Mouse (Mus musculus) hindbrain, embryonic 14.5 days (tissue): ENCODE measurements around the gene Ano5. TPM values are rescaled to one million over a fixed set of nuclear protein-coding genes. Genes with fewer than 3 reads are reported as not detected.

Source experiments
- ATAC-seq: fragments of 200-750 bp; cut with Nextera tagmentation; 2 replicates; pipeline ENCODE4 v1.8.0; 2017; ENCODE audit warnings: moderate number of reproducible peaks, mild to moderate bottlenecking, moderate TSS enrichment, moderate library complexity; ENCODE audit not compliant: low FRiP score
- DNase-seq: peaks from one replicate; pipeline ENCODE4 v3.0.0-alpha.2; 2015; ENCODE audit warnings: low spot score
- H3K27ac ChIP-seq: fragments of 300-500 bp; sonication (generic); 2 replicates; pipeline ENCODE4 v1.5.1; 2014; ENCODE audit warnings: mild to moderate bottlenecking, moderate library complexity
- H3K27me3 ChIP-seq: fragments of 300-500 bp; sonication (generic); 2 replicates; pipeline ENCODE4 v1.6.1; 2014; ENCODE audit warnings: mild to moderate bottlenecking, low read length, mixed read lengths; ENCODE audit not compliant: control insufficient read depth, insufficient read depth
- H3K36me3 ChIP-seq: fragments of 300-500 bp; sonication (generic); replicated peaks from 2 replicates; pipeline ENCODE4 v1.6.1; 2014; ENCODE audit not compliant: control insufficient read depth, insufficient read depth
- H3K4me1 ChIP-seq: fragments of 300-500 bp; sonication (generic); replicated peaks from 2 replicates; pipeline ENCODE4 v1.6.1; 2014; ENCODE audit warnings: antibody characterized with exemption, low read length, mixed read lengths; ENCODE audit not compliant: control insufficient read depth, insufficient read depth
- H3K4me2 ChIP-seq: fragments of 300-500 bp; sonication (generic); replicated peaks from 2 replicates; pipeline ENCODE4 v1.6.1; 2014; ENCODE audit warnings: mild to moderate bottlenecking, moderate library complexity
- H3K4me3 ChIP-seq: fragments of 300-500 bp; sonication (generic); replicated peaks from 2 replicates; pipeline ENCODE4 v1.5.1; 2014; ENCODE audit warnings: mild to moderate bottlenecking, low read length
- H3K9ac ChIP-seq: fragments of 300-500 bp; sonication (generic); 2 replicates; pipeline ENCODE4 v1.6.1; 2014
- H3K9me3 ChIP-seq: fragments of 300-500 bp; sonication (generic); 2 replicates; pipeline ENCODE4 v1.6.1; 2016; ENCODE audit warnings: low read length; ENCODE audit not compliant: control insufficient read depth
- WGBS: fragments of 180-500 bp; shearing (Covaris S2); extraction: QIAGEN DNeasy Blood & Tissue Kit; methylation state at CpG from one replicate; pipeline ENCODE4 v1.1.7; 2014; 5-methylcytosine and 5-hydroxymethylcytosine counted together
- polyA plus RNA-seq: library from polyadenylated mRNA; unstranded; fragments of >200 nt; fragmentation: Nextera tagmentation; extraction: Ambion mirVana; gene quantifications from 2 replicates; pipeline ENCODE4 v1.2.1, GENCODE M21; 2014

Gene Ano5
- polyA plus RNA-seq, 1 experiment from 2014 or later: 1.4 TPM

DNA sequence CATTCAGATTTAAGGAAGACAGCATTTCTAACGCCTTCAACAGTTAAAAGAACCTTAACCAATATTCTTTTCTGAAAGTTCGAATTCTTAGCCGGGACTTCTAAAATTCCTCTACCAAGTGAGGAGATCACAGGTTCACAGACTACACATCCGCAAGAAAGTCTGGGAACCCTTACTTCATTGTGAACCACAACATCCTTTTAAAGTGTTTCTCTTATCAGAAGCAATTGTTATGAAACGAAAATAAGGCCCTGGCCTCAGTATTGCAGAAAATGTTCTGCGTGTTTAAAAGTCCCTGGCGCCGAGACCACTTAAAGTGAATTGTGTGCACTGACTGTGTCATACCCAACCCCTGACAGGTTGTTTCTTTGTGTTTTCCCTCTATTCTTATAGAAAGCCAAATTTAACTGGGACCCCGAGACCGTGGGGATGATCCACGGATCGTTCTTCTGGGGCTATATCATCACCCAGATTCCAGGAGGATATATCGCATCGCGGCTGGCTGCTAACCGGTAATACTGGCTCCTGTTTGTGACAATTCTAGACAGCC is 115.7 kb downstream of the Ano5 start:
- H3K9me3 ChIP-seq: no peaks in the 10 kb centered on the region
- H3K27ac ChIP-seq: peak overlapping the region; percentile 97
- no peaks in the 10 kb centered on the region; the same call in 1 of the 2 replicates for H3K4me1 ChIP-seq
- 0 out of 2 replicates have a peak, but pooled peaks cover 6% of the 10 kb centered on the region for H3K36me3 ChIP-seq
- peaks cover 56% of the 10 kb centered on the region for H3K27me3 ChIP-seq
- DNase-seq (peak; percentile 59), ATAC-seq (no peak)
- H3K4me3 ChIP-seq: peak overlapping the region; percentile 49
- WGBS: under 1% methylated on average over 16 of the region's 16 CpGs
- peak overlapping the region; percentile 78 for H3K4me2 ChIP-seq
- H3K9ac ChIP-seq: peak overlapping the region; percentile 78

GRCm38 (mm10) chr7:51627001-51627631 is 116.3 kb downstream of the Ano5 start:
- Histone ChIP-seq H3K4me3 (peak overlapping the region; percentile 49), H3K4me2 (peak overlapping the region; percentile 78), H3K9ac (peak overlapping the region; percentile 78), H3K9me3 (no peaks in the 10 kb centered on the region), H3K36me3 (0 out of 2 replicates have a peak, but pooled peaks cover 6% of the 10 kb centered on the region), H3K27me3 (peaks cover 51% of the 10 kb centered on the region), H3K4me1 (no peaks in the 10 kb centered on the region; the same call in 1 of the 2 replicates), H3K27ac (peak overlapping the region; percentile 97)
- DNase-seq: peak; percentile 62
- peak; percentile 79 for ATAC-seq
- under 1% methylated on average over 26 of the region's 26 CpGs for WGBS

DNA sequence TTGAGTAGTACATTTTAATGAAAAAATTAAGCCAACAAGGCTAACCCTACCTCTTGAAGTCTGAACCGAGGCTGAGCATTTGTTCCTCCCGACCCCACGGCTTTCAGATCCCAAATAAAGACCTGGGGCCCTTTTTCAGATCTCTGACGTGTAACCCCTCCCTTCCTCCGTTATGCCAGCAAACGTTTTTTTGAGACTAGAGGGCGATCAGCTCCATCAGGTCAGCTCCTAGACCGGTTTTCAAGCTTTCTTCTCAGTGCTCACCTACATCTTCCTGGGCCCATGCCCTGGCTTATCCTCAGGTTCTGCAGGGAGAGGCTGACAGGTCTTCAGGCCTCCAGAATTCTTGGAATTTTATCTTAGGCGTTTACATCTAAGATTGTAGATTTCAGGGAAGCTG is 116.8 kb downstream of the Ano5 start:
- H3K36me3 ChIP-seq: 0 out of 2 replicates have a peak, but pooled peaks cover 6% of the 10 kb centered on the region
- H3K27me3 ChIP-seq: peaks cover 45% of the 10 kb centered on the region
- H3K4me3 ChIP-seq: peak overlapping the region; percentile 49
- no peak for DNase-seq
- no peaks in the 10 kb centered on the region; the same call in 1 of the 2 replicates for H3K4me1 ChIP-seq
- peak overlapping the region; percentile 97 for H3K27ac ChIP-seq
- ATAC-seq: no peak
- peak overlapping the region; percentile 78 for H3K4me2 ChIP-seq
- H3K9ac ChIP-seq: peak overlapping the region; percentile 78
- 0% methylated on average over 9 of the region's 9 CpGs for WGBS
- H3K9me3 ChIP-seq: no peaks in the 10 kb centered on the region

DNA sequence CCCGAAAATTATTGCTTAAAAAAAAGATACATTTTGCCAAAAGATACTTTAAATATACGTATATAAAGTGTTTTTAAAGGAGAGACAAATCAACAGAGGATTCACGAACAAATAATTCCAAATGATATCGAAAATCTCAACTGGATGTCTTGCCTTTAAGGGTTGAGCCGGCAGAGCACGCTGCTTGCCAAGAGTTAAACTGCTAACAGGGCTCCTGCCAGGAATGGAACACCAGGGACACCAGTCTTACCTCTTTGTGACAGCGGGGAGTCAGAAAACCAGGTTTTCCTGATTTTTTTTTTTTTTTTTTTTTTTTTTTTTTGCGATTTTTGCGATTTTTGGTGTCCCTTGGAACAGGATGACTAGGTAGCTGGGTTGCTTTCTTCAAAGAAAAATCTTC is 117.5 kb downstream of the Ano5 start:
- peak; percentile 45 for DNase-seq
- Histone ChIP-seq H3K36me3 (0 out of 2 replicates have a peak, but pooled peaks cover 6% of the 10 kb centered on the region), H3K9ac (peak overlapping the region; percentile 78), H3K9me3 (no peaks in the 10 kb centered on the region), H3K4me1 (peaks cover 6% of the 10 kb centered on the region; the same call in 1 of the 2 replicates), H3K4me3 (peak overlapping the region; percentile 49), H3K27ac (peak overlapping the region; percentile 97), H3K4me2 (peak overlapping the region; percentile 78), H3K27me3 (peaks cover 40% of the 10 kb centered on the region)
- WGBS: under 1% methylated on average over 9 of the region's 9 CpGs
- no peak for ATAC-seq

DNA sequence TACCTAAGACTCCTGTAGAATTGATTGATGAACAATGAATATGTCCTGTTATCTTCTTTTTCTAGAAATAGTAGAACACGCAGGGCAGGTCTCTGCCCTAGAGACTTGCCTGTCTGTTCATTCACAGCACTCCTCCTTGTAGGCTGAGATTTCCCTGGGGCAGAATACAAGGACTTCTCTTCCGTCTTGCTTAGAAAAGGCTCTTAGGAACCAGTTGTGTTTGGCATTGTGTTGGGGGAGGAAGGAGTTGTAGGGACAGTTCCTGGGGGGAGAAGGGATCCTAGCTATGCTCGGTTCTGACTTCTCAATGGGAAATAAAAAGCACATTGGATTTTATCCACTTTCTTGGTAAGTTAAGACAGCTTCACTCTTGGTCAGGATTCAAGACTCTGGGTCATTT is 118.4 kb downstream of the Ano5 start:
- Histone ChIP-seq H3K9ac (peak overlapping the region; percentile 78), H3K4me3 (peak overlapping the region; percentile 49), H3K4me2 (peak overlapping the region; percentile 78), H3K9me3 (no peaks in the 10 kb centered on the region), H3K27ac (peak overlapping the region; percentile 97), H3K4me1 (peaks cover 7% of the 10 kb centered on the region; the same call in 1 of the 2 replicates), H3K27me3 (peaks cover 32% of the 10 kb centered on the region), H3K36me3 (0 out of 2 replicates have a peak, but pooled peaks cover 6% of the 10 kb centered on the region)
- WGBS: 5% methylated on average over 3 of the region's 3 CpGs
- ATAC-seq (no peak), DNase-seq (no peak)

DNA sequence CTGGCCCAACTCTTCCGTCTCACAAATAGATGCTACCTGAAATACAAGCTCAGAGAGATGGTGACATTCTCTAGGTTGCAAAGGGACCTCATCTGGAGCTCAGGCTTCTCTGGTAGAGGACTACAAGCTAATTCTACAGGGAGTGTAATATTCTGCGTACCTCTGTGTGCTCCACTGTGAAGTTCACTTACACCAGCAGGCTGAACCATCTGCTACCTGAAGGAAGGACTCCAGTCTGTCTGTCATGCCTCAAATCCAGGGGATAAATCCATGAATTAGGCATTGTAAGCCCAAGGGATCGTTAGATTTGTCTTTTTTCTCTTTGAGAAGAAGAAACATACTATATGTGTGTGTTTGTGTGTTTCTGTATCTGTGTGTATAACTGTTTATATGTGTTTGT is 120.3 kb downstream of the Ano5 start:
- 0 out of 2 replicates have a peak, but pooled peaks cover 2% of the 10 kb centered on the region for H3K36me3 ChIP-seq
- no peaks in the 10 kb centered on the region for H3K9me3 ChIP-seq
- WGBS: 50% methylated on average over 3 of the region's 3 CpGs
- H3K9ac ChIP-seq: peak overlapping the region; percentile 67
- no peak for ATAC-seq
- peak overlapping the region; percentile 78 for H3K4me2 ChIP-seq
- peak overlapping the region; percentile 26 for H3K4me3 ChIP-seq
- peaks cover 21% of the 10 kb centered on the region; the same call in 1 of the 2 replicates for H3K27me3 ChIP-seq
- peaks cover 7% of the 10 kb centered on the region; the same call in 1 of the 2 replicates for H3K4me1 ChIP-seq
- H3K27ac ChIP-seq: peak overlapping the region; percentile 97
- DNase-seq: no peak

- WGBS: 5% methylated on average over 9 of the region's 9 CpGs
- peaks cover 19% of the 10 kb centered on the region; the same call in 1 of the 2 replicates for H3K27me3 ChIP-seq
- DNase-seq: peak; percentile 54
These were observed 121.9 kb downstream of the Ano5 start for GRCm38 (mm10) chr7:51632543-51633229.

DNA sequence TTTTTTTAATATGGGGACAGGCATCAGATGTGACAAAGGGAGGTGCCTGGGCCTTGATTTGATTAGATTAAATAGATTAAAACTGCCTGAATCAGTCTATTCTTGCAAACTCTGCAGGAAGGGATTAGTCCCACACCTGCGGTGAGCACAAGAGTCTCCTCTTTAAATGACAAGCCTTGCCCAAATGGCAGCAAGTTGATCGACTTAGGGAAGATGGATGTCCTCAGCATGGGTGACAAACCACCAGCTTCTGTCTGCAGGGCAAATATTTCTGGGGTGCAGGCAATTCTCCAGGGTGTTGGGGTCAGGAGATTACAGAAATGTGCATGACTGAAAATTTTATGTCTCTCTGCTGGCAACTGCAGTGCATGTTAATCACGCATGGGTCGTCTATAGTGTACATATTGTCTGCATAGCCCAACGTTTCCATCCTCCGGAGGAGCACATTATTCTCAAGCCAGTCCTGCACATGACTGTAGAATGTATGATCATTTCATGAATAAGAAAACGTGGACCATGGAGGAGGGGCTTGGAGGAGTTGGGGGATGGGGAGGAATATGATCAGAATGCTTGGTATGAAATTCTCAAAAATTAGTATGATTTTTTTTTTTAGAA is 122.5 kb downstream of the Ano5 start:
- H3K36me3 ChIP-seq: no peaks in the 10 kb centered on the region

More at GRCm38 (mm10) chr7:51632543-51633229, 121.9 kb downstream of the Ano5 start:
- Histone ChIP-seq H3K4me2 (peak overlapping the region; percentile 50), H3K9ac (peak overlapping the region; percentile 64), H3K9me3 (no peaks in the 10 kb centered on the region), H3K27ac (peak overlapping the region; percentile 90), H3K4me1 (peaks cover 7% of the 10 kb centered on the region; the same call in 1 of the 2 replicates), H3K4me3 (peak overlapping the region; percentile 24), H3K36me3 (no peaks in the 10 kb centered on the region)
- ATAC-seq: peak; percentile 86

More for the DNA sequence above, 122.5 kb downstream of the Ano5 start:
- peak overlapping the region; percentile 24; the same call in 1 of the 2 replicates for H3K4me3 ChIP-seq
- DNase-seq (peak; percentile 48), ATAC-seq (peak; percentile 63)
- H3K4me1 ChIP-seq: peaks cover 7% of the 10 kb centered on the region; the same call in 1 of the 2 replicates
- no peaks in the 10 kb centered on the region for H3K9me3 ChIP-seq
- peaks cover 15% of the 10 kb centered on the region; the same call in 1 of the 2 replicates for H3K27me3 ChIP-seq
- WGBS: 4% methylated on average over 7 of the region's 7 CpGs
- peak overlapping the region; percentile 90 for H3K27ac ChIP-seq
- peak overlapping the region; percentile 50 for H3K4me2 ChIP-seq
- peak overlapping the region; percentile 64 for H3K9ac ChIP-seq
